In the genomic region with DNA sequence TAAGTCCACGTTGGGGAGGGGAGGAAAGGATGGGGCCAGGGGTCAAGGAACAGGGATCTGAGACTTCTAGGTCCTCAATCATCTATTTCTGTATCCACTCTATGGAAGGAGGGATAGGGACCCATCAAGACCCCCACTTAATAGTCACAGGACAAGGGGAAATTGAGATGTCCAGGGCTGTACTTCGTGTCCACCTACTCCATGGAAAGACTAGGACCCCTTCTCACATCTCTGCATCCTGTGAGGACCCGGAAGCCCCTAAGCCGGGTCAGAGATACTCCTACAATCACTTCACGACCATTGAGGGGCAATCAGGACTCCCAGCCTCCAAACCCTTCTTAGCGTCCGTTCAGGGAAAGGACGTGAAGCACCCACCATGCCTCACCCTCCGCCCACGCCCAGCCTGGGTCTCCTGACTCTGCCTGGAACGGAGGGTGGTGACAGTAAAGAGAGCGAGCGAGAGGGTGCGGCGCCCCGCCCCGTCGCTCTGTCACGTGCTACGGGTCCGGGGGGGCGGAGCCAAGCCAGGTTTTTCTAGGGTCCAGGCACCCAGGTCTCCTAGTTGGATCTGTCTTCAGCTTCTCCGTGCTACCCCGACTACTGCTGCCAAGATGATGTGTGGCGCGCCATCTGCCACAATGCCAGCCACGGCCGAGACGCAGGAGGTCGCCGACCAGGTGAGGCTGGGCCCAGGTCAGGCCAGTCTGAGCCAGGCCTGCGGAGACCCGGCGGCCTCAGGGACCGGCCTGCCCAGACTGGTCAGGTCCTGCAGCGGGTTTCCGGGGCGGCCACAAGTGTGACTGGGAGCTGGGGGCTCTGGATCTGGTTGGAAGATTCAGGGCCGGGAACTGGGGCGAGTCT, we compare ENCODE assay signal across 1 mouse cellular context.
TF ChIP-seq lines count a peak whose summit lies in the region.

Cstb (plus strand) TSS at position 489 of the 861 bp plus-strand sequence.

TF ChIP-seq in CH12.LX, 34 proteins besides CTCF, POLR2A, EP300 and RAD21 (continued from another document):
- TF ChIP-seq CHD2 (IDR thresholded peaks at IDR 0.05; ENCODE audit: low read length) (0 out of 2 replicates have a peak, but pooled peaks have one; percentile 39), CHD1 (IDR thresholded peaks at IDR 0.05; ENCODE audit: low read depth, low read length) (0 out of 2 replicates have a peak, but pooled peaks have one; percentile 22), NELFE (IDR thresholded peaks at IDR 0.05; ENCODE audit: low read depth, low read length) (peak; percentile 70), USF2 (conservative IDR thresholded peaks at IDR 0.05; ENCODE audit: low read depth, low read length) (peak; percentile 65; the same call in 1 of the 2 replicates), MEF2A (IDR thresholded peaks at IDR 0.05; ENCODE audit: borderline replicate concordance, low read depth, low read length) (no peak), BHLHE40 (IDR thresholded peaks at IDR 0.05; ENCODE audit: low read depth, low read length) (peak; percentile 96), TBP (conservative IDR thresholded peaks at IDR 0.05; ENCODE audit: low read depth, low read length) (peak; percentile 61), ZC3H11A (IDR thresholded peaks at IDR 0.05; ENCODE audit: low read depth, low read length) (no peak), GABPA (IDR thresholded peaks at IDR 0.05; ENCODE audit: insufficient replicate concordance, low read depth, low read length) (no peak), ZKSCAN1 (IDR thresholded peaks at IDR 0.05; ENCODE audit: borderline replicate concordance, low read depth, low read length) (no peak), MXI1 (IDR thresholded peaks at IDR 0.05; ENCODE audit: low read depth, low read length) (peak; percentile 84; the same call in 1 of the 2 replicates), POLR2AphosphoS2 (IDR thresholded peaks at IDR 0.05; ENCODE audit: low read depth, low read length) (no peak), USF1 (IDR thresholded peaks at IDR 0.05; ENCODE audit: low read depth, low read length) (peak; percentile 88), ELF1 (IDR thresholded peaks at IDR 0.05; ENCODE audit: low read depth, low read length) (peak; percentile 45; the same call in 1 of the 2 replicates)
